Mouse (Mus musculus) testis, adult 2 months (tissue): ENCODE data around the gene Myt1.

Experiments used
- CTCF ChIP-seq: fragments of 200-500 bp; IDR thresholded peaks from 2 replicates; pipeline ENCODE4 v1.5.1; 2012; ENCODE audit warnings: low read depth, mild to moderate bottlenecking, inconsistent platforms, low read length, moderate library complexity; ENCODE audit not compliant: control insufficient read depth, insufficient read depth, insufficient replicate concordance
- POLR2A ChIP-seq: fragments of 200-500 bp; IDR thresholded peaks from 2 replicates; pipeline ENCODE4 v1.6.1; 2012; ENCODE audit warnings: low read depth, mild to moderate bottlenecking, inconsistent platforms, low read length, moderate library complexity; ENCODE audit not compliant: control insufficient read depth

GRCm38 (mm10) chr2:181829032-181829650 is 66.0 kb downstream of the Myt1 start:
- TF ChIP-seq CTCF, result no peak
- TF ChIP-seq POLR2A, result no peak
